Mouse (Mus musculus) gastrocnemius, postnatal 4 days (tissue): ENCODE measurements around the gene Olfr731. TPM values are rescaled to one million over a fixed set of nuclear protein-coding genes. Genes with fewer than 3 reads are reported as not detected.

Experiments
- DNase-seq, 2 experiments: peaks; one replicate each; pipeline ENCODE4 v3.0.0; 2021 to 2022; ENCODE audit warnings: low spot score in 2 of 2, mixed read lengths in 2 of 2
- long read RNA-seq, 2 experiments: library from polyadenylated mRNA; stranded (forward); transcript quantifications; one replicate each; pipeline ENCODE4 v2.0.0; 2021
- total RNA-seq, 2 experiments: library from RNA; stranded (reverse); gene quantifications; 2 replicates each; pipeline ENCODE4 v1.2.3; 2021

The Olfr731 gene
- not detected for total RNA-seq
- long read RNA-seq, experiment 1 = 0 reads
- long read RNA-seq, experiment 2 = 0 reads

GRCm38 (mm10) chr14:50241766-50242165, at the start of gene Olfr731:
Olfr731 (minus strand) TSS chr14:50241866.
- DNase-seq = no peak

GRCm38 (mm10) chr14:50284106-50284505, 42.4 kb upstream of the Olfr731 start, which contains the start of gene Olfr732:
Olfr732 (minus strand) TSS chr14:50284206.
- no peak for DNase-seq

- DNase-seq = no peak
Observed at GRCm38 (mm10) chr14:50188098-50188497, 53.6 kb downstream of the Olfr731 start, which contains the start of gene Olfr730. Olfr730 (minus strand) TSS chr14:50188198.

Other genes with a start within 250 kb of the Olfr731 start
- not detected for gene Olfr725, start 201.5 kb downstream of the Olfr731 start, total RNA-seq
- not detected for gene Olfr726, start 150.9 kb downstream of the Olfr731 start, total RNA-seq
- not detected for gene Olfr727, start 118.7 kb downstream of the Olfr731 start, total RNA-seq
- not detected for gene Olfr728, start 99.2 kb downstream of the Olfr731 start, total RNA-seq
- not detected for gene Olfr729, start 89.0 kb downstream of the Olfr731 start, total RNA-seq
- not detected for gene Olfr730, start 53.7 kb downstream of the Olfr731 start, total RNA-seq
- not detected for gene Olfr732, start 42.3 kb upstream of the Olfr731 start, total RNA-seq
- gene Olfr733, start 59.7 kb upstream of the Olfr731 start, total RNA-seq = not detected
- not detected for gene Olfr734, start 84.9 kb upstream of the Olfr731 start, total RNA-seq
- gene Olfr735, start 107.0 kb upstream of the Olfr731 start, total RNA-seq = not detected
- gene Tlr11, start 116.0 kb upstream of the Olfr731 start, total RNA-seq = not detected
- not detected for gene Olfr736, start 139.3 kb upstream of the Olfr731 start, total RNA-seq
- not detected for gene Olfr738, start 165.7 kb upstream of the Olfr731 start, total RNA-seq
- gene Olfr739, start 176.8 kb upstream of the Olfr731 start, total RNA-seq = not detected
- not detected for gene Olfr740, start 203.7 kb upstream of the Olfr731 start, total RNA-seq
- not detected for gene Olfr741, start 230.9 kb upstream of the Olfr731 start, total RNA-seq